Mouse (Mus musculus) E14TG2a.4 (cell line): ENCODE data around the gene Ado.

Experiments
- CTCF ChIP-seq: conservative IDR thresholded peaks from 2 replicates; pipeline ENCODE4 v1.5.1; 2014; ENCODE audit warnings: low read length
- NANOG ChIP-seq: IDR thresholded peaks from 2 replicates; pipeline ENCODE4 v1.6.1; 2014; ENCODE audit warnings: borderline replicate concordance, low read length, mixed read lengths
- POU5F1 ChIP-seq: IDR thresholded peaks from 2 replicates; pipeline ENCODE4 v1.6.1; 2014; ENCODE audit warnings: low read length, borderline replicate concordance

DNA sequence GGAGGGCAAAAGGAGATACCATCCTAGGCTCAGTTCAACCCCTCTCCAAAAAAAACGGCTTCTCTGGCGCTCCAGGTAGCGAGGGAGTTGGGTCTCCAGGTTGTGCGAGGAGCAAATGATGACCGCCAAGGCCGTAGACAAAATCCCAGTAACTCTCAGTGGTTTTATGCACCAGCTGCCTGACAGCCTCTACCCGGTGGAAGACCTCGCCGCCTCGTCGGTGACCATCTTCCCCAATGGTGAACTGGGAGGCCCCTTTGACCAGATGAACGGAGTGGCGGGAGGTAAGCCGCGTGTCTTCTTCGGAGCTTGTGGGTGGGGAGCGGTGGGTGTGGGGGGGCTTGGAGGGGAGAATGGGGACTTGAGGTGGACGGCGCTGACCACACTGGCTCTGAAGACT, 10.6 kb downstream of the Ado start:
- TF ChIP-seq CTCF (no peak), NANOG (no peak), POU5F1 (no peak)
